Mouse (Mus musculus) heart, postnatal 25 days (tissue): Measurements from ENCODE around the gene Tspan4. TPM values are rescaled to one million over a fixed set of nuclear protein-coding genes. Genes with fewer than 3 reads are reported as not detected.

Experiments used
- DNase-seq: peaks from one replicate; pipeline ENCODE4 v3.0.0; 2022; ENCODE audit warnings: low spot score
- intact Hi-C: fragments of 180-260 bp; cut with DNase I; formaldehyde crosslinking; loops from one replicate; pipeline ENCODE4 v1.15.1; 2025
- total RNA-seq, 2 experiments: library from RNA; stranded (reverse); gene quantifications; 2 replicates each; pipeline ENCODE4 v1.2.3; 2021

The Tspan4 gene
- total RNA-seq, 2 experiments from 2014 or later: 17.5 to 39.0 TPM

DNA sequence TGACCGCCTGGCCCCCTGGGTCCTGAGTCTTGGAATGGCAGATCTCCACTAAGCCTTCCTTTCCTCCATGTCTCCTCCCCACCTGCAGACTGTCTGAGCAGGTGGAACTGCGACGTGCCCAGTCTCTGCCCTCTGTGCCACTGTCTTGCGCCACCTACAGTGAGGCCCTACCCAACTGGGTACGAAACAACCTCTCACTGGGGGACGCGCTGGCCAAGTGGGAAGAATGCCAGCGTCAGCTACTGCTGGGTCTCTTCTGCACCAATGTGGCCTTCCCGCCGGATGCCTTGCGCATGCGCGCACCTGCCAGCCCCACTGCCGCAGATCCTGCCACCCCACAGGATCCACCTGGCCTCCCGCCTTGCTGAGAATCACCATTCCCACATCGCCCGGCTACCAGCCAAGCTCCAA lies 15.7 kb upstream of the Tspan4 start:
- intact Hi-C loops: loop anchor here (5.0 kb wide), 1 partner anchor 47 kb away; the partner anchor contains the start of gene Gatd1

DNA sequence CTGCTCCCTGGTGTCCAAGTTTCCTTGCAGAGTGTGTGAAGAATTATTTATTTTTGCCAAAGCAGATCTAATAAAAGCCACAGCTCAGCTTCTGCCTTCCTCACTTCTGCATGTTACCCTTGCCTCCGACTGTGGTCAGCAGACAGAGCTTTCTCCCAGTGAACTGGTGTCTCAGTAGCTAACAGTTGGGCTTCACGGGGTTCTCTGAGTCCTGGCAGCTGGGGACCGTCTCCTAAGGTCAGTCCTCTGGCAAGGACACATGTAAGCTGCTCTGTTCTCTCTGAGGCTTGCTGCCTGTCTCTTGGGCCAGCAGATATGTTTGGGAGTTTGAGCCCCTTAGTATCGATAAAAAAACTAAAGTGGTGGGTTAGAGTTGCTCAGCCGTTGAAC lies 15.0 kb upstream of the Tspan4 start:
- DNase-seq: no peak
- intact Hi-C loops: no loop called here

More for the DNA sequence above, 15.7 kb upstream of the Tspan4 start:
- DNase-seq: no peak

DNA sequence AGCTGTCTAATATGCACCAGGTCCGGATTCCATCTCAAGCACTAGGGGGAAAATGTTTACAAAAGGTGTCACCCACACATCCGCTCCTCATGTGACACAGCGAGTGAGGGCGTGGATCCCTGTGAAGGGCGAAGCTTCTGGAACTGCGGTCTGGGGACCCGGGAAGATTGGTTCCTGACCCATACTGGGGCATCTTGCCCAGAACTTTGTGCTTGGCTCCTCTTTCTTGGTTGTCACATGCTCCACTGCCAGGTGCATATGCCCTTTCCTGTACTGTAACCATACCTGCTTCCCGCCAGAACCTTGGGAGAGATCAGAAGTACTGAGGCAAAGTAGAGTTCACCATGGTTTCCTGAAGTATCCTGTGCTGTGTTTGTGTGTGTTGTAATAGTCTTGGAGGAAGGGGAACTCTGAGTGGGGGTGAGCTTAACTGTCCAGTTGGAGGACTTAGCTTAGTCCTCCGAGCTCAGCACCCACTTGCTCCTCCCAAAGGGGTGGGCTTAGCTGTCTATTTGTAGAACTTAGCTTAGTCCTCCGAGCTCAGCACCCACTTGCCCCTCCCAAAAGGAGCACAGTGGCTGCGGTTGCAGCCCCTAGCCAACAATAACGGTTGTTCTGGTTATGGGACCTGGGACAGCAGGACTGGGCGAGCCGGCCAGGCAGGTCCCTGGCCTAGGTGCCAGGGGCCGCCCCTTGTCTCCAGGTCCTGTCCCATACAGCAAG lies 14.5 kb upstream of the Tspan4 start, which contains the start of gene Cracr2b:
Gene Cracr2b, plus strand, starts transcription at position 704 of the 723 bp plus-strand sequence.
- intact Hi-C loops: no loop called here
- no peak for DNase-seq

DNA sequence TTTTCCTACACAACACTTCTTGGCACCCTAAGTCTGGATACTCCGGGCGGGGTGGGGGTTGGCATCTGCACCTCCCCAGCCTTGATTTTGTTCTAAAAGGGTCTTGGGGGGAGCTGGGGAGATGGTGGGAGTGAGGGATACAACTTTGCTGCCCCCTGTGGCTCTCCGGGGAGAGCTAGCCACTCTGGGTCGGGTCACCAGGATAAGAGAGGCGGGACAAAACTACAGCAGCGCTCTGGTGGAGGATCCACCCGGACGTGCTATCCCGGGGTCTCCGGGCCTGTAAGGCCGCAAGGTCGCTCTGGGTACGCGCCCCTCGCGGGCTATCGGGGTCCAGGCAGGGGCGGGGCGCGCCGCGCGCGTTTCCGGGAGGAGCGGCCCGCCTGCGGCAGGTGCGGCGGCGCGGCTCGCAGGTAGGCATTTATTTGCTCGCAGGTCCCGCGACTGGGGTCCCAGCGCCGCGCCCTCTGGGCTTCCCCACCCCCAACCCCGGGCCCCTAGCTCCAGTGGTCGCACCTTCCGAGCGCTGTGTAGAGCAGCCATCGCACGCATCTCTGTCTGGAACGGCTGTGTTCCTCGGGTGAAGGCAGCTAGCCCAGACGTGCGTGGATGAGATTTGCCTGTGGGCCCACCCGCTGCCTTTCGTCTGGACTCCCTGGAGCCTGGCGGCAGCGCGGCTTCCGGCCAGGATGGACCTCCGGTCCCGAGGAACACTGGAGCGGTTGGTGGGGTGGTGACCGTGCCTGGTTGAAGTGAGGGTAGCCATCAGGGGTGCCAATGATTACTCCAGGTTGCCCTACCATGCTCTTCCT lies 13.3 kb upstream of the Tspan4 start:
- DNase-seq: no peak
- intact Hi-C loops: no loop called here

DNA sequence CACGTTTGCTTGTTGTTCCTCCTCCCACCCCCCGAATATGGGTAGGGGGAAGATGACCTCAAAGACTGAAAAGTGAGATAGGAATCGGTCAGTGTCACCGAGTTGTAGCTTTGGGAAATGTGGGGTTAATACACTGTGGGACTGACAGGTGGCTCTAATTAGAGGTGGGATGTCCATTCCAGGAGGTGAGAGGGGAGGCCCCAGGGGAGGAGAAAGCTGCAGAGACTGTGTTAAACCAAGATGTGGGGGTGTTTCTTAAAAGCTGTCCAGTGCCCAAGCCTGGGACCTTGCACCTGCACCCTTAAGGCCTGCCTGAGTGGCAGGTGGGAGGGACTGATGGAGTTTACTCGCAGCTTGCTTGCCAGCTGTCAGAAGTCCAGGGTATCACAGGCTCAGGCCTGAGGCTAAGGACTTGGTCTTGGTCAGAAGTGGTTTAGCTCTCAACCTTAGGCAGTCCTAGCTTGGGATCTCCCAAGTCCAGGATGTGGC lies 12.7 kb upstream of the Tspan4 start:
- intact Hi-C loops: no loop called here
- no peak for DNase-seq

DNA sequence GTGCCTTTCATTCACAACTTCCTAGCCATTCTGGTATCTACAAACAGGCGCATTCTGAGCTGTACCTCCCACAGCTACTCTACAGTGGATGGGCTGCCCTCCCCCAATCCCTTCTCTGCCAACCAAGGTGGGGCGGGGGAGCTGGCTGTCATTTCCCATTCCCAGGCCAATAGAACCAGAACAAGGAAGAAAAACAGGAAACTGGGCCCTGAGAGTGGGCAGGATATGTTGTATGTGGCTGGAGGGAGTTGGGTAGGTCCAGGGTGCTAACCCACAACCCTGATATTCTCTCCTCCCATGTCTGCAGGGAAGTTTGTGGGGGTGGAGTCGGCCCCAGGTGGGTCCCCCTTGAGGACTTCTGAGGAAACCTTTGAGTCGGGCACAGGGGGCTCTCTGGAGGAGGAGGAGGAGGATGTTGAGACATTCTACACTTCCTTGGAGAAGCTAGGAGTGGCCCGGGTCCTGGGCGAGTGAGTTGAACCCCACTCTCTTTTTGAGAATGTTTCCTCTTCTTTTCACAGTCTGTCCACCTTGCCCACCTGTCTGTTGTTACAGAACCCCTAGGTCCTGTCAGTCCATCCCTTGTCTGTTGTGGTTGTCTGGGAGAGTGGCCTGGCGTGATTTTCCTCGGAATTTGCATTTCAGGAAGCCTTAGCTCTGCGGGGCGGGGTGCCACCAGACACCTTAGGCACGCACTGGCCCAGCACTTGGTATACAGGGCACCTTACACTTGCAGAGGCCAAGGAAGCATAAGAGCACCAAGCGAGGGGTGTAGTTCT lies 11.0 kb upstream of the Tspan4 start:
- DNase-seq: peak; percentile 80
- intact Hi-C loops: no loop called here

DNA sequence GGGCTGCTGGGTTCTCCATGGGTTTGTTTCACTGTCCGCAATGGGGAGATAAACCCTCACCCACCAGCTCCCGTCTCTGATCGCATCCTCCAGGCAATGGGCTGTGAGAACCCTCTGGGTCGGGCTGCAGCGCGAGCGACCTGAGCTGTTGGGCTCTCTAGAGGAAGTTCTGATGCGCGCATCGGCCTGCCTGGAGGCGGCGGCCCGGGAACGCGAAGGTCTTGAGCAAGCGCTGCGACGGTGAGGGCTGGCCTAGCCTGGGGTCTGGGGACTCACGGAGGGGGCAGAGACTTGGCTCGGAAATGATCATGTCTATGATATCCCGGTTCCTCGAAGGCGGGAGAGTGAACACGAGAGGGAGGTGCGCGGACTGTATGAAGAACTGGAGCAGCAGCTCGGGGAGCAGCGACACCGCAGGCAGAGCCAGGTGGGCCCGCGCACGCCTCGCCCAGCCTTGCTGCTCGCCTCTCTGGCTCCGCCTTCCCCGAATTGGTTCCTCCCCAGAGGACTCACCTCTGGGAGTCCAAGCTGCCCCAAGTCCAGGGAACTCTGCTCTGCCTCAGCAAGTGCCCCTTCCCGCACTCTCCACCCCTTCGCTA lies 10.3 kb upstream of the Tspan4 start:
- DNase-seq: no peak
- intact Hi-C loops: no loop called here

DNA sequence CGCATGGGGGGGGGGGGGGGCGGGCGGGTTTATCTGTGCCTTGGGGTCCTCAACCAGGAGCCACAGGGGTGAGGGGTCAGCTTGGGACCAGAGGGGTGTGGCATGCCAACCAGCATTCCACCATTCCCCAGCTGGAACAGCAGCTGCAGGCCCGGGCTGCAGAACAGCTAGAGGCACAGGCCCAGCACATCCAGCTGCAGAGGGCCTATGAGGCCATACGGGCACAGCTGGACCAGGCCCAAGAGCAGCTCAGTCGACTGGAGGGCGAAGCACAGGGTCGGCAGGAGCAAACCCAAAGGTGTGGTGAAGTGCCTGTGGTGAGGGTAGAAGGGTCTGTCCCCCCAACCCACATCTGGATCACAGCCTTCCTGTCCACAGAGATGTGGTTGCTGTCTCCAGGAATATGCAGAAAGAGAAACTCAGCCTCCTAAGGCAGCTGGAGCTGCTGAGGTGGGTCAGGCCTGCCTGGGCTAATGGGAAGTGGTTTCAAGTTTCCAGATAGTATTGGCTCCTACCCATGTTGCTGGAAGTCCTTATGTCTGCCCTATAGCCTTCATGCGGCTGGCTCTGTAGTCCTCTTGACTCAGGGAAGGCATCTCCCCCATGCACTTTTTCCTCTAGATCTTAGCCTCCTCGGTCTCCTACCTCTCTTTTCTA lies 9.5 kb upstream of the Tspan4 start:
- intact Hi-C loops: no loop called here
- DNase-seq: no peak

DNA sequence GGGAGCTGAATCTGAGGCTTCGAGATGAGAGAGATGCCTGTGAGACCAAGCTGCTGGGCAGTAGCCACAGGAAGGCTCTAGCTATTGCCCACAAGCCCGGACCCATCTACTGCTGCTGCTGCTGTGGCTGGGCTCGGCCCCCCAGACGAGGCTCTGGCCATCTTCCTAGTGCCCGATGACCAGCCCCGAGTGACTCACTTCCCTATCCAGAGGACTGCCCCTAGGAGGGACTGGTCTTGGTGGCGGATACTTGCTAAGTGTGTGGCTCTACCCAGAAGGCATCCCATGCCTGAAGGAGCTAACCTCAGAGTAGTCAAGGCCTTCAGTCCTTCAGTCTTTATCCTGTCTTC lies 9.0 kb upstream of the Tspan4 start:
- peak; percentile 51 for DNase-seq
- intact Hi-C loops: no loop called here

DNA sequence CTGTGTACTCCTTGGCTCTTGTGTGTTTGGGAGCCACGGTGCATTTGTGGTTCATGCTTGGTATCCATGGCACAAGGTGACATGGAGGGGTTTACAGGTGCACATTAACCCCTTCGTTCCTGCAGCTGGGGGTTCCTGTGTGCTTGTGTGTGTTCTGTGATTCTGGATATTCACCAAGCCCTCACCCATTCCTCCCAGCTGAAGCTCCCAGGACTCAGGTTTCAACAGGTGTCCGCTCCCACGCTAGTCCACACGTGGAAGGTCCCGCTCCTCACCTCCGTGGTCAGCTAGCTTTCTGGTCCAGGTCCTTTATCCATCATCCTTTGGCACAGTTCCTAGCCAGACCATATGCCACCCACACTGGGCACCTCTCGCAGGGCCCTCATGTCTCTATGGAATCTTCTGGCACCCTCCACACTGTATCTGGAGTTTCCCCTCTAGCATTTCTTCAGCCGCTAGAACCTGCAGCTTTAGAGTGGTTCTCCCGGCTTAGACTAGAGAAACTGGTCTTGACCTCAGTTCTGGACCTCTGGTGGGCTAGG lies 8.4 kb upstream of the Tspan4 start:
- intact Hi-C loops: no loop called here

DNA sequence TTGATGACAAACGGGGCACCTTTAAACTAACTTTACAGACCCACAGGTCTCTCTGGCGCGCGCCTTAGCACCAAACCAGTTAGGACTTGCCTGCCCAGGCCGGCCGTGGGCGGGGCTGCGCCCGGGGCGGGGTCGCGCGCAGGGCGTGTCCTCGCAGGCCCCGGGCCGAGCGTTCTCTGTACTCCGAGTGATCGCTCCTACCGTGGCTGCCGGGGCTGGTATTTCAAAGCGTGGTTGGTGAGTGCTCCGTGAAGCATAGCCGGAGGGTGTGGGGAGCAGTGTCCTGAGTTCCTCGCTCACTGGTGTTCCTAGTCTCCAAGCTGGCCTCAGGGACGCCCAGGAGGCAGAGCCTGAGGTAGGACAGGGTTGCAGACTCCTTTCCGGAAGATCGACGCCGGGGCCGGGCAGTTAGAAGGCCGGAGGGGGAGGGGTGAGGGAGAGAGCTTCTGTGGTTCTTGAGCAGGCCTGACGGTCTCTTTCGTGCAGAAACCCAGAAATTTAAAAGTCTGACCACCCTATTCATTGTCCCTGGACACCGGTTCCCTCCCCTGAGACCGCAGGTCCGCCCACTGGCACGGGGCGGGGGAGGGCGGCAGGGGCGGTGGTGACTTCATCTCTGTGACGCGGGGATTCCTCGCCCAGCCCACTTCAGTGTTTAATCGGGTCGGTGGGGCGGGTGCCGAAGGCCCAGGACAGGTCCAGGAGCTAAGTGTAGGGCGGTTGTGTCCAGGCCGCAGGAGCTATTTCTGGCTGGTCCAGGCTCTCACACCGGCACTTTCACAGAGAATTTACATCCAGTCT lies 7.6 kb upstream of the Tspan4 start, which contains the start of gene Cd151:
Gene Cd151, plus strand, starts transcription at position 163 of the 801 bp plus-strand sequence.
- intact Hi-C loops: no loop called here
- DNase-seq: peak; percentile 86

More for the DNA sequence above, 8.4 kb upstream of the Tspan4 start:
- DNase-seq: no peak

DNA sequence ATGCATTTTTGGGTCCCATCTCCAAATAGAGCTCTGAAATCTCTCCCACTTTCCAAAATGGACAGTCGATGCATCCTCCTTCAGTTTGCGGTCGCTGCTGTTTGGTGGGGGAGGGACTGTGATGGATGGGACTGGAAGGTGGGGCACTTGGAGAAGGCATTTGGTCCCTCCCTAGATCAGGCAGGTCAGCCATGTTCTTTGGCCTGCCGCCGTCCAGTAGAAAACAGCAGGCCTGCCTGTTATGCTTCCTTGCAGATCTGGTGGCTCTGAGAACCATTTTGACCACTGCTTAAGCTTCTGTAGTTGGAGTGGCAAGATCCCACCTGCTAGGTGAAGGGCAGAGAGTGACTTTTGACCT lies 6.9 kb upstream of the Tspan4 start:
- no peak for DNase-seq
- intact Hi-C loops: no loop called here

DNA sequence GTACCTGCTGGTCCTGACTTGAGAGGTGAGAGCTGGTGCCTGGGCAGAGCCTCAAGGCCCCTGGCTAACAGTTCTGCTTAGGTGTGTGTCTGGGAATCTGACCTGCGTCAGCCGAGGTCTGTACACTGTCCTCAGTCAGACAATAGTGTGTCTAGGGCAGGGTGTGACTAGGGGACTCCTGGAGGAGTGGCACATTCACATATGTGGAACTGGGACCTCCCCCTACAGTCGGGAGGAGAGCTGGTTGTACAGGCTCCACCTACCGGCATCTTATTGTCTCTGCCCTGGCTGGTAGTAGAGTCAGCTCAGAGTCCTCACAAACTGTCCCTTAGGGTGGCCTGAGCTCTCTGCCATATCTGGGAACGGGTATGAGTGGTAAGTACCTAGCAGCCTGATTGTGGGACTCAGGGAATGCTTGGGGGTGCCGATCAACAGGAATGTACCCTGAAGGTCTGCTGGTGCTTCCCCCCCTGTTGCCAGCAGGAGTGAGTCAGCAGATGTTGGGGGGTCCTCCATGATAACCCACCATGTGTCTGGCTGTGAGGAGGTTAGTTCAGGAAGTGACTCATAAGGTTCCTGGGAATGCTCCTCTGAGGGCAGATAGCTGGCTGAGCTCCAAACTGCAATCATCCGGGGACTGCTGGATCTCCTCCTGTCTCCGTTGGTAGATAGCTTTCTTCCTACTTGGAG lies 6.4 kb upstream of the Tspan4 start:
- intact Hi-C loops: no loop called here
- peak; percentile 69 for DNase-seq

DNA sequence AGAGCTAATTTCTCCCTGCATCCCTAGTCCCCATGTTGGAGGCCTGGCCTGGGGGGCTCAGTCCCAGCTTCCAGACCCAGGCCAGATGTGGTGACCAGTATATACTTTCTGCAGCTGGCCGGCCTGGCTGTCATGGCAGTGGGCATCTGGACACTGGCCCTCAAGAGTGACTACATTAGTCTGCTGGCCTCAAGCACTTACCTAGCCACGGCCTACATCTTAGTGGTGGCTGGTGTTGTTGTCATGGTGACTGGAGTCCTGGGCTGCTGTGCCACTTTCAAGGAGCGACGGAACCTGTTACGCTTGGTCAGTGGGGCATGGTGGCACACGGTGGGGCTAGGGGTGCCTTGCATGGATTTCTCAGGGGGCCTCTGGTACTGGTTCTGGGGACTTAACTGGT lies 5.7 kb upstream of the Tspan4 start:
- intact Hi-C loops: no loop called here
- no peak for DNase-seq

DNA sequence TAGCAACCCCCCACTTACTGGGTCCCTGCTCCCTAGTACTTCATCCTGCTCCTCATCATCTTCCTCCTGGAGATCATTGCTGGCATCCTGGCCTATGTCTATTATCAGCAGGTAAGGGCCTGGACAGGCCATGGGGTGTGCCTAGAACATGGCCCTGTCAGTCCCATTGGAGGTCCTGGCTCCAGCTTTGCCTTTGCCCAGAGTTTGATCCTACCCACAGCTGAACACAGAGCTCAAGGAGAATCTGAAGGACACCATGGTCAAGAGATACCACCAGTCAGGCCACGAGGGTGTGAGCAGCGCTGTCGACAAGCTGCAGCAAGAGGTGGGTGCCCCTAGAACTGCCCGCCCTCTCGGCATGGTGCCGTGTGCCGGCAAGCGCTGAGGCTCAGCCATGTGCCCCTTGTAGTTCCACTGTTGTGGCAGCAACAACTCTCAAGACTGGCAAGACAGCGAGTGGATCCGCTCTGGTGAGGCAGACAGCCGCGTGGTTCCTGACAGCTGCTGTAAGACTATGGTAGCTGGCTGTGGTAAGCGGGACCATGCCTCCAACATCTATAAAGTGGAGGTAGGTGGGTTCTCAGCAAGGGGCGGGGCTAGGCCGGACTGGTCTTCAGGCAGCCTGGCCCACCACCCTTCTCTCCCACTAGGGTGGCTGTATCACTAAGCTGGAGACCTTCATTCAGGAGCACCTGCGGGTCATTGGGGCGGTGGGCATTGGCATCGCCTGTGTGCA lies 5.0 kb upstream of the Tspan4 start:
- intact Hi-C loops: no loop called here
- no peak for DNase-seq

DNA sequence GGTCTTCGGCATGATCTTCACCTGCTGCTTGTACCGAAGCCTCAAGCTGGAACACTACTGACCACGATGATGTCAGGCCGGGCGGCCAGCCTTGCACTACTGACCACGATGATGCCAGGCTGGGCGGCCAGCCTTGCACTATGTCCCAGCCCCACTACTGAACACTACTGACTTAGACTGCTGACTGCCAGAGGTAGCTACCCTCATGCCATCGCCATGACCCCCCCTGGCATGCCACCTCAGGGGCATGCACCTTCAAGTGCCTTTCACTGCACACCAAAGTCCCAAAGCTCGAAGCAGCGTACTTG lies 4.4 kb upstream of the Tspan4 start:
- no peak for DNase-seq
- intact Hi-C loops: no loop called here

DNA sequence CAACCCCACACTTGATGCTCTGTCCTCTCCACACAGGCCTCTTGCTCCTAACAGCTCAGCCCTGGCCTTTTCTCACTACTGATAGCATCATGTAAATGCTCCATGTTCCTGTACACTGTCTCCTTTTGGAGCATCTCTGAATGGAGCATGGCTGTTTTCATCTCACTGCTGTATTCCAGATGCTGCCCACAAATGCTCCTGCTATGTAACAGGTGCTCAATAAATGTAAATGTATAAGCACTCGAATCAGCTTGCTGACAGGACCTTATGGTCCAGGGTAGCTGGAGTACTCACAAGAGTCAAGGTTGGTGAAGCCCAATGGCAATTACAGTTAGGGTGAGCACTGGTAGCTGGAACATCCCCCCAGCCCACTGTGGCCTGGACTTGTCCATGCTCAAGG lies 3.8 kb upstream of the Tspan4 start:
- DNase-seq: no peak
- intact Hi-C loops: no loop called here
